Mouse (Mus musculus): ENCODE results near the gene Ccnb1ip1. TPM values are rescaled to one million over a fixed set of nuclear protein-coding genes. Genes with fewer than 3 reads are reported as not detected.

Ccnb1ip1 gene
- not detected in 2 replicates for polyA plus RNA-seq (2012; rRNA removed)

DNA sequence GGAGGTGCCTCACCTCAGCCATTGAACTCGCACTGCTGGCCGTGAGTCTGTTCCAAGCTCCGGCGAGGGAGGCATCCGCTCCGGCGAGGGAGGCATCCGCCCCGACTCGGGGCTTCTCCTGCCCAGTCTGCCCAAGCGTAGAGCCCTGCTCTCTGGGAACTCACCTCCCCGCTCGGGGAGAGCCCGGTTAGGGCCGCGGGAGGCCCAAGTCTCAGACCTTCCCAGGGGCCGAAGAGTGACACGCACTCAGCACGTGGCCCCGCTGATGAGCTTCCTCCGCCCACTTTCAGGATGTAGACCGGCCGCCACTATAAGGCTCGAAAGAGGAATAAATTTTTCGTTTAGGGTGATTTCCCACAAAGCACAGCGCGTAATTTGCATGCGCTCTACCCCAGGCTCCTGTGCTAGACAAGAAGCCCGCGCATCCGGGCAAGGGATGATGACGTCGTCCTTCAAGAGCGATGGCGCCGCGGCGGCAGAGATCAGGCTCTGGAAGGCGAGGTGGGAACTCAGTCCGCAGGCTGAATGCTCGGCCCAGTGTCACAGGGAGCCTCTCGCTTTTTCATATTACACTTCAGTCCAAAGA, at the start of gene Ccnb1ip1, which contains the start of gene Parp2:
Gene Ccnb1ip1, minus strand, starts transcription at position 246 of the 586 bp plus-strand sequence.
Gene Parp2, plus strand, starts transcription at position 355 of the 586 bp plus-strand sequence.
- H3K27me3 ChIP-seq (ENCODE audit: control insufficient read depth, insufficient read depth, low read length), result no peaks in the 10 kb centered on the region
- peak; percentile 90 to 99 for DNase-seq (ENCODE audit: low read depth in 1 of 2, low spot score in 2 of 2)
- TF ChIP-seq CTCF (IDR thresholded peaks at IDR 0.05; ENCODE audit: extremely low read depth, insufficient read depth, insufficient read length, insufficient replicate concordance), result no peak
- peak; percentile 76 for TF ChIP-seq POLR2A (IDR thresholded peaks at IDR 0.05; ENCODE audit: low read depth, low read length)
- WGBS, result 1% methylated on average over 42 of the region's 42 CpGs
- H3K27ac ChIP-seq (ENCODE audit: insufficient read depth, low read length), result peak within 1 kb of the TSS; percentile 87
- no peaks in the 10 kb centered on the region for H3K4me1 ChIP-seq (ENCODE audit: control insufficient read depth, insufficient read depth, insufficient read length)
- H3K36me3 ChIP-seq (ENCODE audit: control insufficient read depth, insufficient read depth, low read length), result peaks cover 4% of the 10 kb centered on the region
- H3K4me3 ChIP-seq (ENCODE audit: extremely low read depth, insufficient read depth, insufficient read length), result peak within 1 kb of the TSS; percentile 76

DNA sequence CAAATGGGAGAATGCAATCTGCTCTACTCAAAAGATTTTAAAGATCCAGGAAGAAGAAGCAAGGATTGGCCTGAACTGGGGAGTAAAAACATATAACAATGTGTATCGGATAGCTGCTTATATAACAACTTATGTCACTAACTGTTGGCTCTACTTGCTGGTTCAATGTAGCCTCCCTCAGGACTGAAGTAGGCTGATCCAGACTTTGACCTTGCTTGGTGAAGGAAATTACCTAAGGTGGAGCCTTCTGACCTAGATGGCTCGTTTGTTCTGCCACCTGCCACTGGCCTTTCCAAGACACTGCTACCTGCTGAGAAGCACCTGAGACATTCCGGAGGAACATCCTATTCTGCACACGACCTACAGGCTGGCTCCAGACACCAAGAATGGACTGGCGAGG, 48.3 kb upstream of the Ccnb1ip1 start:
- H3K4me1 ChIP-seq (ENCODE audit: control insufficient read depth, insufficient read depth, insufficient read length), result no peaks in the 10 kb centered on the region
- H3K27ac ChIP-seq (ENCODE audit: insufficient read depth, low read length), result no peak overlapping the region
- peaks cover 39% of the 10 kb centered on the region for H3K36me3 ChIP-seq (ENCODE audit: control insufficient read depth, insufficient read depth, low read length)
- TF ChIP-seq CTCF (IDR thresholded peaks at IDR 0.05; ENCODE audit: extremely low read depth, insufficient read depth, insufficient read length, insufficient replicate concordance) (no peak), POLR2A (IDR thresholded peaks at IDR 0.05; ENCODE audit: low read depth, low read length) (no peak)
- 90% methylated on average over 5 of the region's 5 CpGs for whole genome bisulfite sequencing
- no peak overlapping the region for H3K4me3 ChIP-seq (ENCODE audit: extremely low read depth, insufficient read depth, insufficient read length)
- no peaks in the 10 kb centered on the region for H3K27me3 ChIP-seq (ENCODE audit: control insufficient read depth, insufficient read depth, low read length)
- DNase-seq (ENCODE audit: low read depth in 1 of 2, low spot score in 2 of 2), result no peak

DNA sequence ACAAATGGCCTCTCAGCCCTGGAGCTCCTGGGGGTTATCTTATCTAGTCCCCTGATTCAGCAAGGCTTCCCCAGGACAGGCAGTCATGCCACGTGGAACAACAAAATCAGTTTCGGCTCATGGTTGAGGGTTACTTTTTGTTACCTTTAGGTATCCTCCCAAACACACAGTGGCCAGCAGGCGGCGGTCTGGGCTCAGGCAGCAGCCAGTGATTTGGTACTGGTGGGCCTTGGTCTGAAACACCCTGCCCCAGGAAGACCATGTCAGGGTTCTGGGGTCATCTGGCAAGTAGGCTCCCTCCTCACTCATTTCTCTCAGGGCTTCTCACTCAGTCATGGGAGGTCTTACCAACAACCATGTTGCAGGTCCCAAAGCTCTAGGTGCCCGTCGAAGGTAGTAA, 29.7 kb upstream of the Ccnb1ip1 start:
- H3K4me3 ChIP-seq (ENCODE audit: extremely low read depth, insufficient read depth, insufficient read length), result no peak overlapping the region
- TF ChIP-seq CTCF (IDR thresholded peaks at IDR 0.05; ENCODE audit: extremely low read depth, insufficient read depth, insufficient read length, insufficient replicate concordance) (no peak), POLR2A (IDR thresholded peaks at IDR 0.05; ENCODE audit: low read depth, low read length) (no peak)
- H3K27me3 ChIP-seq (ENCODE audit: control insufficient read depth, insufficient read depth, low read length), result no peaks in the 10 kb centered on the region
- H3K27ac ChIP-seq (ENCODE audit: insufficient read depth, low read length), result no peak overlapping the region; the same call in 1 of the 2 replicates
- no peak for DNase-seq (ENCODE audit: low read depth in 1 of 2, low spot score in 2 of 2)
- H3K4me1 ChIP-seq (ENCODE audit: control insufficient read depth, insufficient read depth, insufficient read length), result no peaks in the 10 kb centered on the region; the same call in 1 of the 2 replicates
- 89% methylated on average over 6 of the region's 6 CpGs for WGBS
- H3K36me3 ChIP-seq (ENCODE audit: control insufficient read depth, insufficient read depth, low read length), result peaks cover 15% of the 10 kb centered on the region

DNA sequence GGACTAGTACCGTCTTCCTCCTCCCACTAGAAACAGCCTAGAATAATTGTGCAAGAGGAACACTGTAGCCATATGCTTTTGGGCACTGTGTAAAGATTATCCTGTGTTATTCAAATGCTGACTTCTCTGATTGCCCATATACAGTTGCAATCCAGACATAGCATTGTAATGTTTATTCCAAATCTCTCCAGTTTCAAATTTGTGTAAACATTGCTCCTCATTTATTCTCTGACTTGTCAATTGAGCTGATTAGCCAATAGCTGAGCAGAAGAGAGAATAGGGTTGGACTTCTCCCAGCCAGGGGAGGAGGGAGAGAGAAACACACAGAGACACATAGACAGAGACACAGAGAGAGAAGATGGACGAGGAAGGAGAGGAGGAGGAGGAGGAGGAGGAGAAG, 26.9 kb upstream of the Ccnb1ip1 start:
- 50% methylated on average over 2 of the region's 2 CpGs for WGBS
- Histone ChIP-seq H3K4me3 (ENCODE audit: extremely low read depth, insufficient read depth, insufficient read length) (no peak overlapping the region), H3K27ac (ENCODE audit: insufficient read depth, low read length) (peak overlapping the region; percentile 59), H3K4me1 (ENCODE audit: control insufficient read depth, insufficient read depth, insufficient read length) (peaks cover 4% of the 10 kb centered on the region; the same call in 1 of the 2 replicates), H3K27me3 (ENCODE audit: control insufficient read depth, insufficient read depth, low read length) (no peaks in the 10 kb centered on the region), H3K36me3 (ENCODE audit: control insufficient read depth, insufficient read depth, low read length) (peaks cover 13% of the 10 kb centered on the region)
- DNase-seq (ENCODE audit: low read depth in 1 of 2, low spot score in 2 of 2), result no peak
- no peak for TF ChIP-seq CTCF (IDR thresholded peaks at IDR 0.05; ENCODE audit: extremely low read depth, insufficient read depth, insufficient read length, insufficient replicate concordance)
- TF ChIP-seq POLR2A (IDR thresholded peaks at IDR 0.05; ENCODE audit: low read depth, low read length), result no peak

DNA sequence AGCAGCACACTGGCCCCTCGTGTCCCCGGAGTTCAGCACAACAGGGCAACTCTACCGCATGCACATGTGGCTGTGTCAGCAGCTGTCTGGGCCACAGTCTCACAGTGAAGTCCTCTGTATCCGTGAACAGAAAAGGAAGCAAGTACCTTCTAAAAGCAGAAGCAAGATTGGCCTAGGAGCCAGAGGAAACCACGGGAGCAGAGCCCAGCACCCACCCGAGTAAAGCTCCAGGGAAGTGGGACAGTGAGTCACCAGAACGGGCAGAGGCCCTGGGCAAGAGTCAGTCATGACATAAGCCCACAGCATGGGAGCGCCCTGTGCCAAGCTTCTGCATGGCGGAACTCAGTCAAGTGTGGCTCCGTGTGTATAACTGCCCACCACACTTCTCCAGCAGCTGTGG, 26.4 kb upstream of the Ccnb1ip1 start:
- peak overlapping the region; percentile 59 for H3K27ac ChIP-seq (ENCODE audit: insufficient read depth, low read length)
- DNase-seq (ENCODE audit: low read depth in 1 of 2, low spot score in 2 of 2), result peak in 1 of 2 experiments; percentile 11

DNA sequence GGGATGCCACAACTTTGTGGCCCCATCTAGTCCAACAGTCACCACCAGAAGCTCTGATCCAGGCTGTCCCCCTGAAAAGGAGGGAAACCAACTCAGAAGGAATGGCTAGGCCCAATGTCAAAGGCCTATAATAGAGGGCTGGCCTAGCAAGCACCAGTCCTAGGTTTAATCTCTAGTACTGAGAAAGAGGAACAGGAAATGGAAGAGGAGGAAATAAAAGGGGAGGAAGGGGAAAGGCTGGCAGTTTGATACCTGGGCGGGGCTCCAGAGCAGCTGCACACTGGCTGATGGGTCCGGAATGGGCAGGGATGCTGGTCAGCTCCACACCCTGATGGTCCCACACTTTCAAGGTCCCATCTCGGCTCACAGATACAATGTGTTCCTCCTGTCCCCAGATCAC, 22.3 kb upstream of the Ccnb1ip1 start:
- DNase-seq (ENCODE audit: low read depth in 1 of 2, low spot score in 2 of 2), result no peak
- TF ChIP-seq CTCF (IDR thresholded peaks at IDR 0.05; ENCODE audit: extremely low read depth, insufficient read depth, insufficient read length, insufficient replicate concordance) (no peak), POLR2A (IDR thresholded peaks at IDR 0.05; ENCODE audit: low read depth, low read length) (no peak)
- peaks cover 15% of the 10 kb centered on the region for H3K36me3 ChIP-seq (ENCODE audit: control insufficient read depth, insufficient read depth, low read length)

More for the DNA sequence above, 26.4 kb upstream of the Ccnb1ip1 start:
- TF ChIP-seq POLR2A (IDR thresholded peaks at IDR 0.05; ENCODE audit: low read depth, low read length), result no peak
- TF ChIP-seq CTCF (IDR thresholded peaks at IDR 0.05; ENCODE audit: extremely low read depth, insufficient read depth, insufficient read length, insufficient replicate concordance), result no peak
- peaks cover 14% of the 10 kb centered on the region for H3K36me3 ChIP-seq (ENCODE audit: control insufficient read depth, insufficient read depth, low read length)
- H3K27me3 ChIP-seq (ENCODE audit: control insufficient read depth, insufficient read depth, low read length), result no peaks in the 10 kb centered on the region
- WGBS, result 31% methylated on average over 10 of the region's 10 CpGs
- peaks cover 4% of the 10 kb centered on the region; the same call in 1 of the 2 replicates for H3K4me1 ChIP-seq (ENCODE audit: control insufficient read depth, insufficient read depth, insufficient read length)
- no peak overlapping the region for H3K4me3 ChIP-seq (ENCODE audit: extremely low read depth, insufficient read depth, insufficient read length)

DNA sequence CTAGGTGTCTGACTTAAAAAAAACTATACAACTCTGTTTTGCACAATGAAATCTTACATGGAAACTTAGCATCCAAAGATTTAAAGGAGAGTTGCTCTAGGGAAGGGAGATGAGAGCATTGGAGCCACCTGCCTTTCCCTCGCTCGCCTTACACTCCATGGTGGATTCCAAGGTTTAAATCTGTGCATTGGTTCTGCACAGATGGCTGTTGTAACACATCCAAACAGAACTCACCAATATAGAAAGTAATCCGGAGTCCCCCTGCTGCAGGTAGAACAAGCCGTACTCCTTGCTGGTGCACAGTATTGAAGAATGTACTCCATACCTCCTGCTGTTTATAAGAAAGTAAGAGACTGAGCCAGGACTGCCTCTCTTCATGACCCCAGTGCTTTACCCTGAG, 19.0 kb upstream of the Ccnb1ip1 start:
- Histone ChIP-seq H3K27ac (ENCODE audit: insufficient read depth, low read length) (no peak overlapping the region), H3K27me3 (ENCODE audit: control insufficient read depth, insufficient read depth, low read length) (no peaks in the 10 kb centered on the region), H3K4me1 (ENCODE audit: control insufficient read depth, insufficient read depth, insufficient read length) (peaks cover 18% of the 10 kb centered on the region; the same call in 1 of the 2 replicates), H3K36me3 (ENCODE audit: control insufficient read depth, insufficient read depth, low read length) (peaks cover 16% of the 10 kb centered on the region), H3K4me3 (ENCODE audit: extremely low read depth, insufficient read depth, insufficient read length) (no peak overlapping the region)
- TF ChIP-seq POLR2A (IDR thresholded peaks at IDR 0.05; ENCODE audit: low read depth, low read length) (no peak), CTCF (IDR thresholded peaks at IDR 0.05; ENCODE audit: extremely low read depth, insufficient read depth, insufficient read length, insufficient replicate concordance) (no peak)
- 92% methylated on average over 4 of the region's 4 CpGs for WGBS
- no peak for DNase-seq (ENCODE audit: low read depth in 1 of 2, low spot score in 2 of 2)

More for the DNA sequence above, 22.3 kb upstream of the Ccnb1ip1 start:
- Histone ChIP-seq H3K27me3 (ENCODE audit: control insufficient read depth, insufficient read depth, low read length) (no peaks in the 10 kb centered on the region), H3K27ac (ENCODE audit: insufficient read depth, low read length) (0 out of 2 replicates have a peak overlapping the region, but pooled peaks have one; percentile 17), H3K4me3 (ENCODE audit: extremely low read depth, insufficient read depth, insufficient read length) (peak overlapping the region; percentile 6; the same call in 1 of the 2 replicates), H3K4me1 (ENCODE audit: control insufficient read depth, insufficient read depth, insufficient read length) (peaks cover 10% of the 10 kb centered on the region; the same call in 1 of the 2 replicates)
- 66% methylated on average over 3 of the region's 3 CpGs for WGBS
